Mouse (Mus musculus): Measurements from ENCODE around the gene Cldn20. TPM values are rescaled to one million over a fixed set of nuclear protein-coding genes. Genes with fewer than 3 reads are reported as not detected.

Gene Cldn20
- total RNA-seq (2015) (0.54 and 2.0 TPM in 2 replicates), total RNA-seq (2017) (1.3 TPM in 1 of 2 replicates, not detected in the other)

- ATAC-seq (ENCODE audit: poor library complexity, severe bottlenecking), result no peak
These were observed at the start of gene Cldn20 for GRCm38 (mm10) chr17:3532254-3532653. Gene Cldn20, plus strand, starts transcription at chr17:3532554.

DNA sequence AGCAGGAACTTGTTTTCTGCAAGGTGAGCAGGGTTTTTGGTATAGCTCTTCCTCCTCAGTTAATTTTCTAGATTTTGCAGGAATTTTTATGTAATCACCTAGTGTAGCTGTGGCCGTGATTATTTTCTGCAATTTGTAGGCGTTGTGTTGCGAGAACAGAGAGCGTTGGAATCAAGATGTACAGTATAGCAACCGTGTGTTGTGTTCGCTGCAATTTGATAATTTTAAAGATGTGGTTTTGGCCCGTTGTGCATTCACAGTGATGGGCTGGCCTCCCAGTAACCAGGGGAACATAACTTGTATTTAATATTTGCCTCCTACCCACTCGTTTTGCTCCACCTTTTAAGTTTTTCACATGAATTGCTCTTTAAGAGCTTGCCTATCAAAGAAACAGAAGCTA, 49.3 kb upstream of the Cldn20 start:
- no peak for ATAC-seq (ENCODE audit: poor library complexity, severe bottlenecking)

GRCm38 (mm10) chr17:3485851-3486250, 46.5 kb upstream of the Cldn20 start:
- ATAC-seq (ENCODE audit: poor library complexity, severe bottlenecking), result no peak

DNA sequence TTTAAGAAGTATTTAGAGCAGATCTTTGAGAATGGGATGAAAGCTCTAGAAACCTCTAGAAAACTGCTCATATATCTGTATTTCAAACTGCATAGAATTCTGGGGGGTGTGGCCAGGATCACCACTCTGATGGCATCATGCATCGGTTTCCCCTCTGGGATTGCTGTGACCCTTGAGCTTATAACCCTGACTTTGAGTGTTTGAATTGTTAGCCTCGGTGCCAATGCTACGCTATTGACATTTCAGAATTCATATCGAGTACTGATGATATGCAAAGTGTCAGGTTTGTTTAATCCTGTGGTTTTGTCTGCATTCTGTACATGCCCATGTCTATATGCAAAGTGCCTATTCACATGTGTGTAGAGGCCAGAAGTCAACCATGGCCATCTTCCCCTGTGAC, 45.1 kb upstream of the Cldn20 start:
- ATAC-seq (ENCODE audit: poor library complexity, severe bottlenecking), result no peak

DNA sequence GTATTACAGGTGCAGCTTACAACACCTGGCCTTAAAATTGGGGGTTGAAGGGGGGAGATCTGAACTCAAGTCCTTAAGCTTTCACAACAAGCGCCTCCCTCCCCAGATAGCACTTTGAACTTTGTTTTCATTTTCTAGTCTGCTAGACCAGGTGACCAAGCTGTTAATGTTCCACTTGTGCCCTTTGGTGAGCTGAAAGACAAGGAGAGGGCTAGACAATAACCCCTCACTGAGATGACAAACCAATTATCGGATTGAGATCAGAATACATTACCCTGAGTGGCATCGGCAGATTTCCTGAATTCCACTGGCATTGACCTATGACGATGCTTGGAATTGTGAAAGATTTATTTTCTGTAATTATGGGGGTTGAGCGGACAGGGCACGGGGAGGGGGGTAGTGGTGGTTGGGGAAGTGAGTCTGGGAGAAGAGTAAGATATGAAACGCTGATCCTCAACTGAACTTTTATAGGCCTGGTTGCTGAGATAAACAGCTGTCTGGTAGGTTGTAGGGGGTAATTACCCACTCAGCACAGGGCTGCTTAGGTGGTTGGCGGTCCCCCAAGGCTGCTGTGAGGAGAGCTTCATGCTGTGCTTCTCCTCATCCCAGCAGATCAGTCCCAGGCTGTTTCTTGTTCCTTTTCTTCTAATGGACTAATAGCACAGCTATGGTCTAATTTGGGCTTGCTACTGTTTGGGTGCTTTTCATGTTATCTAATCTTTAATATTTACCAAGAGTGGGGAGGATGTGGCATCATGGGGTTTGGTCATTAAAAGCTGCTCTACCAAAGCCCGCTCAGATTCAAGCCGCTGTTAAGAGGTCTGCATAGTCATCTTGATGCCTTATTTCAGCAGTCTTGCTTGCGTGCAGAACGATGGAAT, 44.4 kb upstream of the Cldn20 start:
- ATAC-seq (ENCODE audit: poor library complexity, severe bottlenecking), result peak; percentile 15; the same call in 1 of the 2 replicates

DNA sequence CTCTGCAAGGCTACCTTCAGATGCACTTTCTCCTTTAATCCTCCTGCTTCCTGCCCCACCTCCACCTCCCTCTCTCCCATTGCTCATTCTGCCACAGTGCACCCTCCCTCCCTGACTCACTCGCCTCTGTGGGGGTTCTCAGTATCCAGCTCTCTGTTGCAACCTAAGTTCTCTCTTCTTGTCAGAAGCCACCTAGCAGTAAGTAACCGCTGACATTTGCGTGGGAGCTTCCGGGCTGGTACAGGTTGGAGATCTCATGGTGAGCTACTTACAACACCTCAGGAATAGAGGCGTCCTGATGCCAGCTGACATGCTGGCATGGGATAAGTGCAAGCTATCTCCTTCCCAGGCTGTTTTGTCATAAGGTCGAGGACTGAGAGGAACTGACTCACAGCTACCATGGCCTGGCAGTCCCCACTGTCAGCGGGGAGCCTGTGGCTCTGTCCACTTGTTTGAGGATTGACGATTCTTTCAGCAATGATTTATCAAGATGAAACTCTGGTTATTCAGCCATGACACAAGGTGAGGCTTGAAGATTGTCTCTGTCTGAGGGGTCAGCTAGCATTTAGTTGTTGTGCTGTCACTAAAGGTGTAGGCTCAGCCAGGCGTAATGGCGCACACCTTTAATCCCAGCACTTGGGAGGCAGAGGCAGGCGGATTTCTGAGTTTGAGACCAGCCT, 42.0 kb upstream of the Cldn20 start:
- ATAC-seq (ENCODE audit: poor library complexity, severe bottlenecking), result peak; percentile 77

DNA sequence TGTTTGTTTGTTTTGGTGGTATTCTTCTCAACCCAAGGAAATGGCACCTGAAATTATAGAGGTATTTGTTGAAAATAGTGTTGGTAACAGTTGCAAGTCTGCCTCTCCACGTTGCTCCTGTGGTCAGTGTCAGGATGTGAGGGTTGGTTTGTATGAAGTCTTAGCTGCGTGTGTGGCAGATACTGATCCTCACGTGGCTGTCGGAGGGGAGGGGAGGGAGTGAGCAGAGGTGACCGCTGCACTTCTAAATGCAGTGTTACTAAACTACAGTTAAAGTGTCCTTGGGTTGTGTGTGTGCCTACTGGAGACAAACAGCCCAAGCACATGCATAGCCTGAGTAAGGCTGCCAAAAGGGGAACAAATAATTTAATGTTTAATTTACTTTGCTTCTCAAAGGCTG, 41.3 kb upstream of the Cldn20 start:
- ATAC-seq (ENCODE audit: poor library complexity, severe bottlenecking), result peak; percentile 69

DNA sequence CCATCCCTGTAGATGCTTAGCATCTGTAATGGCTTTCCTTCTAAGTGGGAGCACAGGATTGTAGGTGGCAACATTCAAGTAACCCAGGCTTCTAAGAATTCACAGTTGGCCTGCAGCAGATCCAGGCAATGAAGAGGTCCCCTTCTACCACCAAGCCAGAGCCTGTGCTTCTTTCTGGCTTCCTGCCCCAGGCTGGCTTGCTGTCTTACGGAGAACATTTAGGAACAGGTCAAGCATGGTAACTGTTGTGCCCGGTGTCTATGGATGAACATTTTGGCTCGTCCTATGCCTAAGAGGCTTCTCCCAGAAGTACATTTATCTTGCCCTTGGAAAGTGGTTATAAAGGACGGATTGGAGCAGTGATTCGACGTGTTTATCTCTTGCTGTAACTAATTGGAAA, 40.7 kb upstream of the Cldn20 start:
- ATAC-seq (ENCODE audit: poor library complexity, severe bottlenecking), result no peak

- ATAC-seq (ENCODE audit: poor library complexity, severe bottlenecking), result no peak
These were observed 36.8 kb upstream of the Cldn20 start for GRCm38 (mm10) chr17:3495576-3495975.

GRCm38 (mm10) chr17:3496080-3496479, 36.3 kb upstream of the Cldn20 start:
- ATAC-seq (ENCODE audit: poor library complexity, severe bottlenecking), result no peak

GRCm38 (mm10) chr17:3498086-3498485, 34.3 kb upstream of the Cldn20 start:
- ATAC-seq (ENCODE audit: poor library complexity, severe bottlenecking), result peak; percentile 75; the same call in 1 of the 2 replicates

GRCm38 (mm10) chr17:3498580-3498979, 33.8 kb upstream of the Cldn20 start:
- no peak for ATAC-seq (ENCODE audit: poor library complexity, severe bottlenecking)

- ATAC-seq (ENCODE audit: poor library complexity, severe bottlenecking), result no peak
These were observed 32.9 kb upstream of the Cldn20 start for GRCm38 (mm10) chr17:3499468-3499867.

DNA sequence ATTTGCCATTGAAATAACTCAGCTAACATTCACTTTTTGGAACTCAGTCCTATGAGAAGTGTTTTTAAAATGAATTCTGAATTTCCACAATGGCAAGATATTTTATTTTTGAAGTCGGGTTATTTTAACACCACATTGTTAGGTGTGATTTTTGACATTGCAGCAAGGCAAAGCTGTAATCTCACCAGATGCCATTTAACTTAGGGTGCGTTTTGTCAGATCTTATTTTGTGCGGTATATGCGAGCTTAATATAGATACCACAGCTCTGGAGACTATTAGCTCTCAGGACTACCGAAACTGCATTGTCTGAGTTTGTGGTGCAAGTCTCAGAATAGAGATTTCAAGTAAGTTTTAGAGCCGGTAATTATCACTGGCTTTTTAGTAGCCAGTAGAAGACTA, 32.3 kb upstream of the Cldn20 start:
- no peak for ATAC-seq (ENCODE audit: poor library complexity, severe bottlenecking)

GRCm38 (mm10) chr17:3500936-3501335, 31.4 kb upstream of the Cldn20 start:
- ATAC-seq (ENCODE audit: poor library complexity, severe bottlenecking), result no peak

GRCm38 (mm10) chr17:3505711-3506110, 26.6 kb upstream of the Cldn20 start:
- ATAC-seq (ENCODE audit: poor library complexity, severe bottlenecking), result no peak

DNA sequence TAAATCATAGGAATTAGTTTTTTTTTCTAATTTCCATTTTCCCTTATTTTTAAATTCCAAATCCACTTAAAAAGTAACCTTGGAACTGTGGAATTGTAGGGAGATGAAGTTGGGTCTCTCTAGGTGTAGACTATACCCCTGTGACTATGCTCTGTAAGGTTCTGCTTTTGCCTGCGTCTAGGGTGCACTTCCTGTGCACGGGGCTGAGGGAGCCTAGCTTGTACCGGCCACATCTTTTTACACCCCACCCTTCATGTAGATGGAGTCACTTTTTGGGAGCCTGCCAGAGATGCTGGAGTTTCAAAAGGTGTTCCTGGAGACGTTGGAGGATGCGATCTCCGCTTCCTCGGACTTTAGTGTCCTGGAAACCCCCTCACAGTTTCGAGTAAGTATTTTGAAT, 25.8 kb upstream of the Cldn20 start:
- 0 out of 2 replicates have a peak, but pooled peaks have one; percentile 41 for ATAC-seq (ENCODE audit: poor library complexity, severe bottlenecking)

DNA sequence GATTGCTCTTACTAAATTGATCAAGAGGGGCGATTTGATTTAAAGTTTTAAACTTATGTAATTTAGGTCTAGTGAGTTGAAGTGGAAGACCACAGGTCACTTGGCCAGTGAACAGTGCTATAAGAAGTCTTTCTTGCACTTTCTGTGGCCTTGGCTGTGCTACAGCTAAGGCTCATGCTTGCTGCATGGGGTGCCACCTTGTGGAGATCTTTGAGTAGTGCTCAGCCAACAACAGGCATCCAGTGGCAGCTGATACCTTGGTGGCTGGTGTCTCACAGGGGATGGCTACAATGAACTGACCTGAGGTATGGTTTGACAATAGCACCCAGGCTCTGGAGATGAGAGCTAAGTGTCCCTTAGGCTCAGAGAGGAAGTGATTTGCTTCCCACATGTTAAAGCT, 22.5 kb upstream of the Cldn20 start:
- peak; percentile 97 for ATAC-seq (ENCODE audit: poor library complexity, severe bottlenecking)

DNA sequence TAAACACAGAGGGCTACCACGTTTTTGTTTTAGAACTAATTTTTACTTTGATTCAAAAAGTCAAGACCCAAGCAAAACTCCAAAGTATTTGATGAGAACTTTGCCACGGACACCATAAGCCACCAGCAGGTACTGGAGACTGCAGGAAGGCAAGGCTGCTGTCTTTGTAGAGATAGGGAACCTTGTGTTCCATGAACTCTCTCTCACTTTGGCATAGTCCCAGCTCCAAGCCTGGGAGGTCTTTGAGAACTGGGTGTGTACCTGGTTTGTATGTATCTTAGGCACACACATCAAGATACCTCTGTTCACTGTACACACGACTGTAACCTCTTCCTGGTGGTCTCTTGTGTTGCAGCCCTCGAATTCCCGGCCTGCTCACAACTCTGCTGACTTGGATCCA, 18.0 kb upstream of the Cldn20 start:
- no peak for ATAC-seq (ENCODE audit: poor library complexity, severe bottlenecking)

GRCm38 (mm10) chr17:3515851-3516250, 16.5 kb upstream of the Cldn20 start:
- no peak for ATAC-seq (ENCODE audit: poor library complexity, severe bottlenecking)

DNA sequence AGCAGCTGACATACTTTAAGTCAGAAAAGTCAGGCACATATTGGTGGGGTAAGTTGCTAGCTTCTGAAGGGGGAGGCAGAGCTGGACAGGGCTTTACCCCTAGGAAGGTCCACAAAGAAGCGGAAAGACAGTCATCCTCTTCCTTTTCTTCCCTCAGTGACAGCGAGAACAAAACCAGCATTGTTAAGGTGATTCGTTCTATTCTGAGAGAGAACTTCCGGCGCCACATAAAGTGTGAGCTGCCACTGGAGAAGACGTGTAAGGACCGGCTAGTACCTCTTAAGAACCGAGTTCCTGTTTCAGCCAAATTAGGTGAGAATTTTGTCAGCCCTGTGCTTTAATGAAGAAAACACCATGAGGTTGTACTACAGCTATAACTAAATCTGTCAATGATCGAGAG, 15.9 kb upstream of the Cldn20 start:
- no peak for ATAC-seq (ENCODE audit: poor library complexity, severe bottlenecking)

DNA sequence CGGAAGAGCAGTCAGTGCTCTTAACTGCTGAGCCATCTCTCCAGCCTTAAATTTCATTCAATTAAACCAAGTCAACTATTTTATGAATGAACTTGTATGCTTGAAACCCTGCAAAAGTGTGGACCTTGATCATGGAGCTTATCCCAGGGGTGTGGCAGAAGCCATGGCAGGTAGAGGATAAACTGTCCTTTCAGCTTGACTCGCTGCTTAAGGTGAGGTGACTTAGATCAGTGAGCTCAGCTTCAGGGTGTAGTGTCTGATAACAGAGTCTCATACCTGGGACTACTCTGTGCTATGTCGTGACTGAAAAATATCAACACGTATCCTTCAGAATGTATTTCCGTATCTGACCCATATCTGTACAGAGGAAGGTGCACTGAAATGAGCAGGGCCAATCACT, 12.0 kb upstream of the Cldn20 start:
- no peak for ATAC-seq (ENCODE audit: poor library complexity, severe bottlenecking)

All from megakaryocyte, adult 5-6 weeks (primary cell).